Mouse (Mus musculus) C2C12 (cell line): ENCODE results near the gene Fam160b1.

Experiments used
- CTCF ChIP-seq: IDR thresholded peaks from one replicate; pipeline ENCODE4 v1.5.1; 2011; ENCODE audit not compliant: control insufficient read depth, insufficient read depth, insufficient read length
- USF1 ChIP-seq: IDR thresholded peaks from one replicate; pipeline ENCODE4 v1.6.1; 2011; ENCODE audit warnings: low read depth, mild to moderate bottlenecking, control low read depth, moderate library complexity

DNA sequence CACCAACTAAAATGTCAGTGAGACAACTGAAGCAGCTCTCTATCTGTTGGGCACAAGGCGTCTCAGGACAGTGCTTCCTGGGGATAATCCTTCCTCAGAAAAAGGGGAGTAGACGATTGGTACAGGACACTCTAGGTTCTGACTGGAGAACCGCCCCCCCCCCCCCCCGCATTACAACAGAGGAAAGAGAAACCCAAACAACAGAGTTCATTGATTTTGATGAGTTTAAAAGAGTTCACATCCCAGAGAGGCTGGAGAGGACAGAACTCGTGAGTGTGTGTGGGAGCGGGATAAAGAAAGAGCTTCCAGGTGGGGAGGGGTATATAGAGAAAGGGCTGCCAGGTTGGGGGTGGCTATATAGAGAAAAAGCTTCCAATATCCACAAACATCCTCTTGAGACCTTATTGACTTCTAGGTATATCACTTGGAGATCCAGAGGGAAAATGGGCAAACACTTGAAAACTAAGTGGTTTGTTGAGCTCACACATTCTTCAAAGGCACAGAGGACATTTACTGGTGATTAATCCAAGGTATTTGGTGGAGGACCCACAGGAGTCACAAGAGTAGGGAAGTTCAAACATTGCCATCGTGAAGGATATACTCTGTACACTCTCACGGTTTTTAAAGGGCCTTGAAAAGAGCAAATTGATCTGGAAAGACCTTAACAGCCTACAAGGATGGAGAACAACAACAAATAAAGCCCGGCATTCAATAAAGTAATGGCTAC, 39.7 kb upstream of the Fam160b1 start:
- TF ChIP-seq CTCF (no peak), USF1 (no peak)
